Mouse (Mus musculus) cerebellum, adult 8-10 months (tissue): ENCODE measurements around the gene Gm44502.

Experiments used
- DNase-seq: peaks from one replicate; pipeline ENCODE4 v3.0.0; 2022

Gm44502 gene

GRCm38 (mm10) chr15:89429352-89430221 lies at the start of gene Gm44502, which contains the start of the genes C730034F03Rik and Chkb:
Gene Gm44502, minus strand, starts transcription at chr15:89429696.
Gene C730034F03Rik, plus strand, starts transcription at chr15:89429589.
Gene Chkb, minus strand, starts transcription at chr15:89429908.
- peak; percentile 90 for DNase-seq

- no peak for DNase-seq
Measured at GRCm38 (mm10) chr15:89478622-89479021, 49.1 kb upstream of the Gm44502 start.

DNA sequence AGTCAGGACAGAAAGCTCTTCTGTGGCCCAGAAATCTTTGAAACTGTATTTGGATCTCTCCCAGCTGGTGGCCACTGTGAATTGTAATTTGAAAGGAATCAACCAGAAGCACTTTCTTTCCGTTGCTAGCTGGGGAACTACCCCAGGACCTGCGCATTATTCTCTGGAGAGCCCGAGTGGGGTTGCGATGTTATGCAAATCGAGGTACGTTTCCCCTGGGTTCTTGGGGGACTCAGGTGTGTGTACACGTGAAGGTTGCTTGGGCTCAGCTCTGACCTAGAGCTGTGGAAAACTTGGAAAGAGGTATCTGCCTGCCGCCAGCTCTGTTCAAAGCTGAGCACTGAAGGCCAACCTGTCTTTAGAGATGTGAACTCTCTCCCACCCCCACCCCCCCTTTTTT lies 48.3 kb upstream of the Gm44502 start:
- DNase-seq: no peak

- no peak for DNase-seq
Measured at GRCm38 (mm10) chr15:89477091-89477491, 47.6 kb upstream of the Gm44502 start, which contains the start of gene Arsa. Gene Arsa, minus strand, starts transcription at chr15:89477425.

DNA sequence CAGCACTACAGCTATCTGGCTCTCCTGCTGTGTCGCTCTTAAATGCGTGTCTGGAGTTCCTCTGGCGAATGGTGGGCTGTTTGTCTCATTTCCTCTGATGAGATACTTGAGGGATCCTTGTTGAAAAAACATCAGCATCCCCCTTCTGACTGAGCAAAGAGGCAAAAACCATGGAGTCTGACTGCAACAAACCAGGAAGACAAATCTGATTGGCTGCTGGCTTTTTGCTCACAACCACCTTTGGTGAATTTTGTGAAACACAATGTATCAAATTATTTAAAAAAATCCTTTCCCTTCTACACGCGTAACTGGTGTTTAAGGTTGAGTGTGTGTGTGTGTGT lies 46.9 kb upstream of the Gm44502 start:
- DNase-seq: no peak

- peak; percentile 94 for DNase-seq
Measured at GRCm38 (mm10) chr15:89475611-89476474, 46.3 kb upstream of the Gm44502 start.

- no peak for DNase-seq
Measured at GRCm38 (mm10) chr15:89475293-89475600, 45.8 kb upstream of the Gm44502 start.

GRCm38 (mm10) chr15:89474596-89475292 lies 45.2 kb upstream of the Gm44502 start:
- DNase-seq: no peak

- no peak for DNase-seq
Measured at GRCm38 (mm10) chr15:89473921-89474320, 44.4 kb upstream of the Gm44502 start.

GRCm38 (mm10) chr15:89473370-89473769 lies 43.9 kb upstream of the Gm44502 start:
- no peak for DNase-seq

- no peak for DNase-seq
Measured at GRCm38 (mm10) chr15:89471476-89471875, 42.0 kb upstream of the Gm44502 start.

DNA sequence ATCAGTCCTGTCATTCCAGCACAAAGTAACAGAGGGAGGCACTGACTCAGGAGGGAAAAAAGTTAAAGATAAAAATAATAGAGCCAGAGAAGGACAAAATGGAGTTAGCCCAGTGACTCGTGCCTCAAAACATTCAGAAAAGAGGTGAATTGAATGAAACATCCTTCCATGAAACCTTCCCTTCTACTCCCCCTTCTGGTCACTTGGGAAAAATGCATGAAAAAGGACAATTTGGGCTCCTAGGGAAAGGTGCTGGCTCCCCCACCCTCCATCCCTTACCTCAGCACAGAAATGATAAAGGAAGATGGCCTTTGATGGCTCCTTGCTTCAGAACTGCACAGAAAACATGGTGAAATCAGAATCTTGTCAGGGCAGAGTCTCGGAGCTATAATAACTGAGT lies 39.1 kb upstream of the Gm44502 start:
- no peak for DNase-seq

DNA sequence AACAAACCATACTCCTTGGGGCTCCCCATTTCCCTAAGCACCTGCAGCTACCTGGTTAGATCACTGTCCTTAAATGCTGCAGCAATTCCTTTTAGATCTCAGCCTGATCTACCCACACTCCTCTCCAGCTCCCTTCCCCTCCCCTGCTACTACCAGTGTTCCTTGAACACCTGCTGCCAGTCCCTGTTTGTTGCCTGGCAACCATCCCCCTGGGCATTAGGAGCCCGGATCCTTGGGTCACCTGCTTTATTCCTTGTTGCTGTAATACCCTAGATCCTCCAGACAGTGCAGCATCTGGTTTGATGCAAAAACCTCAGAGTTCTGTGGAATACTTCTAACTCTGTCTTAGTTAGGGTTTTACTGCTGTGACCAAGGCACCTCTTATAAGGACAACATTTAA lies 35.6 kb upstream of the Gm44502 start:
- DNase-seq: no peak

GRCm38 (mm10) chr15:89463334-89464235 lies 34.1 kb upstream of the Gm44502 start:
- no peak for DNase-seq

- no peak for DNase-seq
Measured at GRCm38 (mm10) chr15:89462176-89462575, 32.7 kb upstream of the Gm44502 start.

DNA sequence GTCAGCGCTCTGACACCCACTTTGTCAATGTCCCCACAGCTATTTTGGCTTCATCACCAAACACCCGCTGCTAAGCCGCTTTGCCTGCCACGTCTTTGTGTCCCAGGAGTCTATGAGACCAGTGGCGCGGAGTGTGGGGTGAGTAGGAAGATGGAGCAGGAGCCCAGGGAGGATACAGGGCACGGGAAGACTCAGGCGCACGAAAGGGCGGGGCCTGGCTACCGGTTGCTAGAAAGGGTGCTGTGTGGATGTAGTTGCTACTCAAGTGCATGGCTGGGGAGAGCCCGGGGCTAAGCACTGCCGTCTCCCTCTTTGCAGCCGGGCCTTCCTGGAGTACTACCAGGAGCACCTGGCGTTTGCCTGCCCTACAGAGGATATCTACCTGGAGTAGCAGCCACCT lies 31.8 kb upstream of the Gm44502 start:
- DNase-seq: no peak

DNA sequence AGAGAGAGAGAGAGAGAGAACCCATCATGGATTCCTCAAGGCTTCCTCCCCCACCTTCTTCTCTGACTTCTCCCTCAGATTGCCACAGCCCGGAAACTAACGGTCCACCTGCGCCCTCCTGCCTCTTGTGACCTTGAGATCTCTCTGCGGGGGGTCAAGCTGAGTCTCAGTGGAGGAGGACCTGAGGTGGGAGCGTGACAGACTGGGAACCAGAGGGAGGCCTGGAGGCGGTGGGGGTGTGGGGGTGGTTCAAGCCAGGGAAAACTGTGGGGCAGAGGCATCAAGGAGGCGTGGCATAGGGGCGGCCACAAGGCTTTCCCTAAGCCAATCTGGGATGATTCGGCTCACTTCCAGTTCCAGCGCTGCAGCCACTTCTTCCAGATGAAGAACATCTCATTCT lies 30.8 kb upstream of the Gm44502 start:
- peak; percentile 58 for DNase-seq

- DNase-seq: no peak
Measured at GRCm38 (mm10) chr15:89459821-89460220, 30.3 kb upstream of the Gm44502 start.

GRCm38 (mm10) chr15:89458942-89459341 lies 29.4 kb upstream of the Gm44502 start:
- DNase-seq: no peak

GRCm38 (mm10) chr15:89455642-89456041 lies 26.1 kb upstream of the Gm44502 start:
- peak; percentile 30 for DNase-seq

GRCm38 (mm10) chr15:89454857-89455256 lies 25.4 kb upstream of the Gm44502 start:
- DNase-seq: no peak

DNA sequence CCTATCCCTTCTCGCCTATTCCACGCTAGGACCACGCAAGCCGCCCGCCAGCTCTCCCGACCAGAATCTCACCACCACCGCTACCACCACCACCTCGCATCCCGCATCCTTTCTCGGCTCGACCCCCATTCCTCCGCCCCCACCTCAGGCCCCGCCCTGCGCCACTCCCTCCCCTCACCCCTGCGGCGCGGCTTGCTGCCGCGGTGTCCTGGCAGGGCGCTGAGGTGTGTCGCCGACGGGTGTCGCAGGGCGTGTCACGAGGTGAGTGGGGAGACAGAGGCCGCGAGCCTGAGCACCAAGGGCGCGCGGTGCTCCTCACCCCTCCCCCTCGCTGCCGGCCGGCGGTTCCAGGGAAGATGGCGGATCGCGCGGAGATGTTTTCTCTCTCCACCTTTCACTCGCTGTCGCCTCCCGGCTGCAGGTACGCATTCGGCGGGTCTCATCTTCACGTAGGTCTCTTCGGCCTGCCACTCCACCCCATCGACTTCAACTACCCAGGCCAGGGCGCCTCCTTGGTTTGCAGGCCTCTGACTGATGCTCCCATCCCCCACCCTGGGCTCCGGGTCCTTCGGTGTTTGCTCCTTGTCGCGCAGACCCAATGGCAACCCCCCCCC lies 24.5 kb upstream of the Gm44502 start, which contains the start of gene Mapk8ip2:
Gene Mapk8ip2, plus strand, starts transcription at position 49 of the 614 bp plus-strand sequence.
- peak; percentile 79 for DNase-seq
